Mouse (Mus musculus) bone marrow macrophage, adult 2 months (primary cell): ENCODE results near the gene Sag.

Source experiments
- CTCF ChIP-seq: IDR thresholded peaks from 2 replicates; pipeline ENCODE4 v1.5.1; 2012; ENCODE audit warnings: low read depth, mild to moderate bottlenecking, low read length, moderate library complexity
- POLR2A ChIP-seq: IDR thresholded peaks from 2 replicates; pipeline ENCODE4 v1.6.1; 2012; ENCODE audit warnings: mild to moderate bottlenecking, low read depth, low read length, borderline replicate concordance

GRCm38 (mm10) chr1:87779204-87779785 lies 24.2 kb upstream of the Sag start:
- TF ChIP-seq CTCF (no peak), POLR2A (no peak)
